Mouse (Mus musculus): ENCODE data around the gene Nxpe4. TPM values are rescaled to one million over a fixed set of nuclear protein-coding genes. Genes with fewer than 3 reads are reported as not detected.

Nxpe4 gene
- total and polyA plus RNA-seq, 3 experiments, result 2.0 to 9.6 (median 4.8) TPM

- DNase-seq (ENCODE audit: extremely low read depth), result no peak
- H3K9ac ChIP-seq (ENCODE audit: insufficient read depth, low read depth), result no peak overlapping the region
- H3K9me3 ChIP-seq (replicated peaks; ENCODE audit: low read length), result no peaks in the 10 kb centered on the region
- H3K4me3 ChIP-seq (replicated peaks in 1 of 3; ENCODE audit: low read depth in 2 of 3, low read length in 2 of 3, poor library complexity in 1 of 3), result no peak overlapping the region
- no peak overlapping the region for H3K27ac ChIP-seq (ENCODE audit: insufficient read depth, low read depth)
- TF ChIP-seq ZMIZ1 (IDR thresholded peaks at IDR 0.05; ENCODE audit: low read depth, low read length) (no peak), SIN3A (IDR thresholded peaks at IDR 0.05; ENCODE audit: low read length) (no peak), GABPA (IDR thresholded peaks at IDR 0.05; ENCODE audit: insufficient replicate concordance, low read depth, low read length) (no peak), IRF4 (IDR thresholded peaks at IDR 0.05; ENCODE audit: low read depth, low read length) (no peak), POLR2AphosphoS2 (IDR thresholded peaks at IDR 0.05; ENCODE audit: low read depth, low read length) (no peak), TCF12 (IDR thresholded peaks at IDR 0.05; ENCODE audit: low read depth, low read length) (no peak), SMC3 (IDR thresholded peaks at IDR 0.05; ENCODE audit: low read depth, low read length) (no peak), UBTF (IDR thresholded peaks at IDR 0.05; ENCODE audit: low read depth, low read length) (no peak), MAFK (IDR thresholded peaks at IDR 0.05; ENCODE audit: insufficient replicate concordance, low read length) (no peak), RAD21 (IDR thresholded peaks at IDR 0.05; ENCODE audit: low read depth, low read length) (no peak), EP300 (IDR thresholded peaks at IDR 0.05; ENCODE audit: low read length) (no peak), USF1 (IDR thresholded peaks at IDR 0.05; ENCODE audit: low read depth, low read length) (no peak), NRF1 (IDR thresholded peaks at IDR 0.05; ENCODE audit: low read depth, low read length) (no peak), MEF2A (IDR thresholded peaks at IDR 0.05; ENCODE audit: borderline replicate concordance, low read depth, low read length) (no peak), POLR2A (IDR thresholded peaks at IDR 0.05; ENCODE audit: low read depth, low read length) (no peak), JUN (IDR thresholded peaks at IDR 0.05; ENCODE audit: insufficient read depth, low read depth, low read length) (no peak), MYC (IDR thresholded peaks at IDR 0.05; ENCODE audit: low read depth, low read length) (no peak)
- H3K27me3 ChIP-seq (replicated peaks), result no peaks in the 10 kb centered on the region
- H3K36me3 ChIP-seq (replicated peaks in 1 of 2; ENCODE audit: control insufficient read depth in 1 of 2, insufficient read depth in 1 of 2, low read length in 1 of 2), result peaks cover 5 to 65% of the 10 kb centered on the region in 2 experiments
- dilution Hi-C loops (cut with MboI; ENCODE audit: extremely low pct_ligation_motif_present, extremely low pct_unique_long_range_greater_than_20kb, low sequenced_read_pairs) (no loop called here), in situ Hi-C loops (cut with MboI; ENCODE audit: low pct_ligation_motif_present, low pct_unique_long_range_greater_than_20kb, low sequenced_read_pairs) (no loop called here)
- H3K79me2 ChIP-seq (replicated peaks; ENCODE audit: control insufficient read depth, extremely low read depth, insufficient read depth, poor library complexity, severe bottlenecking), result no peaks in the 10 kb centered on the region
- no peak overlapping the region for H3K4me2 ChIP-seq (ENCODE audit: insufficient read depth, low read depth, poor library complexity, severe bottlenecking)
- peaks cover 3 to 12% of the 10 kb centered on the region in 2 experiments; a peak in 3 of 4 replicates for H3K4me1 ChIP-seq (ENCODE audit: control insufficient read depth in 1 of 2, insufficient read depth in 2 of 2)
Observed at GRCm38 (mm10) chr9:48326338-48326737, 164.5 kb downstream of the Nxpe4 start.

- H3K79me2 ChIP-seq (replicated peaks; ENCODE audit: control insufficient read depth, extremely low read depth, insufficient read depth, poor library complexity, severe bottlenecking), result no peaks in the 10 kb centered on the region
- dilution Hi-C loops (cut with MboI; ENCODE audit: extremely low pct_ligation_motif_present, extremely low pct_unique_long_range_greater_than_20kb, low sequenced_read_pairs) (no loop called here), in situ Hi-C loops (cut with MboI; ENCODE audit: low pct_ligation_motif_present, low pct_unique_long_range_greater_than_20kb, low sequenced_read_pairs) (no loop called here)
- no peak for TF ChIP-seq NELFE (IDR thresholded peaks at IDR 0.05; ENCODE audit: low read depth, low read length)
- no peak for TF ChIP-seq TCF12 (IDR thresholded peaks at IDR 0.05; ENCODE audit: low read depth, low read length)
- TF ChIP-seq GABPA (IDR thresholded peaks at IDR 0.05; ENCODE audit: insufficient replicate concordance, low read depth, low read length), result no peak
- no peak for TF ChIP-seq ZMIZ1 (IDR thresholded peaks at IDR 0.05; ENCODE audit: low read depth, low read length)
- no peaks in the 10 kb centered on the region for H3K9me3 ChIP-seq (replicated peaks; ENCODE audit: low read length)
- DNase-seq (ENCODE audit: extremely low read depth), result no peak
- no peaks in the 10 kb centered on the region for H3K27me3 ChIP-seq (replicated peaks)
- no peak overlapping the region for H3K9ac ChIP-seq (ENCODE audit: insufficient read depth, low read depth)
- H3K27ac ChIP-seq (ENCODE audit: insufficient read depth, low read depth), result no peak overlapping the region
- peaks cover 3 to 12% of the 10 kb centered on the region in 2 experiments; a peak in 3 of 4 replicates for H3K4me1 ChIP-seq (ENCODE audit: control insufficient read depth in 1 of 2, insufficient read depth in 2 of 2)
- H3K36me3 ChIP-seq (replicated peaks in 1 of 2; ENCODE audit: control insufficient read depth in 1 of 2, insufficient read depth in 1 of 2, low read length in 1 of 2), result peaks cover 9 to 65% of the 10 kb centered on the region in 2 experiments
- no peak overlapping the region for H3K4me3 ChIP-seq (replicated peaks in 1 of 3; ENCODE audit: low read depth in 2 of 3, low read length in 2 of 3, poor library complexity in 1 of 3)
- no peak overlapping the region for H3K4me2 ChIP-seq (ENCODE audit: insufficient read depth, low read depth, poor library complexity, severe bottlenecking)
Observed at GRCm38 (mm10) chr9:48329597-48329996, 167.8 kb downstream of the Nxpe4 start.

Data from CH12.LX (cell line).